Mouse (Mus musculus): Measurements from ENCODE around the gene Gm12216. TPM values are rescaled to one million over a fixed set of nuclear protein-coding genes. Genes with fewer than 3 reads are reported as not detected.

The Gm12216 gene
- polyA plus RNA-seq (2015; fragmentation: Nextera tagmentation; extraction: Ambion mirVana): 1.2 and 1.6 TPM in 2 replicates

GRCm38 (mm10) chr11:53858761-53859580, at the start of gene Gm12216:
TSS of gene Gm12216 (minus strand) at chr11:53859256.

GRCm38 (mm10) chr11:53891505-53892451, 32.7 kb upstream of the Gm12216 start, which contains the start of gene Slc22a5:
TSS of gene Slc22a5 (minus strand) at chr11:53891660.

DNA sequence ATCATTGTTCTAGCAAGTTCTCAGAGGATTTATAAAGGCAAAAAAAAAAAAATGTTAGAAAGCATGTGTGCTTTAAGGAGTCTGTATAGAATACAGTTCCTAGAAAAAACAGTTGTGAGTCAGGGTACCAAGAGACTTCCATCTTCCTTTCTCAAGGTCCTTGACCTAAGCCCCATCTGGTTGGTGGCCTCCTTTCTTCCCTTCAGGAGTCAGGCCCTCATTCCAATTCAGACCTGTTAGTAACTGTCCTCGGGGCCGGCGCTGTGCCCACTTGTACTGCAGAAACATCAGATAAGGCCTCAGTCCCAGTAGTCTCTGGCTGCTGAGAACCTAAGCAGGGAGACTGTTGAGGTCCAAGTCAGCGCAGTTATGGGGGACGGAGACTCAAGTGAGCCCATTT, 86.0 kb downstream of the Gm12216 start, which contains the start of gene Gm17334:
TSS of gene Gm17334 (minus strand) at position 101 of the 400 bp plus-strand sequence.

GRCm38 (mm10) chr11:53769760-53770124, 89.3 kb downstream of the Gm12216 start, which contains the start of gene Irf1:
TSS of gene Irf1 (plus strand) at chr11:53770014.

Small RNA genes within 50 kb of the gene (microRNA-seq; reads per million reads assigned to microRNA genes)
- not detected for gene Mir7671

Other genes starting within 250 kb of the Gm12216 start
- 0.25 TPM in 1 of 2 replicates, not detected in the other for gene Il4, start 240.6 kb downstream of the Gm12216 start, polyA plus RNA-seq (2015; fragmentation: Nextera tagmentation; extraction: Ambion mirVana)
- not detected in 2 replicates for gene Il13, start 224.6 kb downstream of the Gm12216 start, polyA plus RNA-seq (2015; fragmentation: Nextera tagmentation; extraction: Ambion mirVana)
- 15.3 and 19.4 TPM in 2 replicates for gene Rad50, start 151.9 kb downstream of the Gm12216 start, polyA plus RNA-seq (2015; fragmentation: Nextera tagmentation; extraction: Ambion mirVana)
- gene Il5, start 138.5 kb downstream of the Gm12216 start, polyA plus RNA-seq (2015; fragmentation: Nextera tagmentation; extraction: Ambion mirVana): not detected in 2 replicates
- gene Irf1, start 89.2 kb downstream of the Gm12216 start, polyA plus RNA-seq (2015; fragmentation: Nextera tagmentation; extraction: Ambion mirVana): 15.4 and 15.5 TPM in 2 replicates
- gene Gm17334, start 86.1 kb downstream of the Gm12216 start, polyA plus RNA-seq (2015; fragmentation: Nextera tagmentation; extraction: Ambion mirVana): 0.18 and 0.24 TPM in 2 replicates
- gene Slc22a5, start 32.4 kb upstream of the Gm12216 start, polyA plus RNA-seq (2015; fragmentation: Nextera tagmentation; extraction: Ambion mirVana): 9.7 and 9.8 TPM in 2 replicates
- 14.2 and 15.1 TPM in 2 replicates for gene Slc22a21, start 121.1 kb upstream of the Gm12216 start, polyA plus RNA-seq (2015; fragmentation: Nextera tagmentation; extraction: Ambion mirVana)
- gene Slc22a4, start 168.8 kb upstream of the Gm12216 start, polyA plus RNA-seq (2015; fragmentation: Nextera tagmentation; extraction: Ambion mirVana): 0.92 and 2.0 TPM in 2 replicates
- 115 and 138 TPM in 2 replicates for gene Pdlim4, start 209.8 kb upstream of the Gm12216 start, polyA plus RNA-seq (2015; fragmentation: Nextera tagmentation; extraction: Ambion mirVana)
- 39.9 and 56.8 TPM in 2 replicates for gene P4ha2, start 240.8 kb upstream of the Gm12216 start, polyA plus RNA-seq (2015; fragmentation: Nextera tagmentation; extraction: Ambion mirVana)